Mouse (Mus musculus) retina, adult 2 months (tissue): ENCODE results near the gene Gtpbp3.
A peak's percentile ranks its signal among the peaks of the same experiment; 100 is the strongest.

Experiments
- DNase-seq: peaks from one replicate; pipeline ENCODE4 v3.0.0-alpha.2; 2012; ENCODE audit warnings: low read depth, low spot score

Gene Gtpbp3

GRCm38 (mm10) chr8:71469411-71469810 is 18.5 kb upstream of the Gtpbp3 start:
- no peak for DNase-seq

- no peak for DNase-seq
Observed at GRCm38 (mm10) chr8:71470146-71470912, 17.6 kb upstream of the Gtpbp3 start.

DNA sequence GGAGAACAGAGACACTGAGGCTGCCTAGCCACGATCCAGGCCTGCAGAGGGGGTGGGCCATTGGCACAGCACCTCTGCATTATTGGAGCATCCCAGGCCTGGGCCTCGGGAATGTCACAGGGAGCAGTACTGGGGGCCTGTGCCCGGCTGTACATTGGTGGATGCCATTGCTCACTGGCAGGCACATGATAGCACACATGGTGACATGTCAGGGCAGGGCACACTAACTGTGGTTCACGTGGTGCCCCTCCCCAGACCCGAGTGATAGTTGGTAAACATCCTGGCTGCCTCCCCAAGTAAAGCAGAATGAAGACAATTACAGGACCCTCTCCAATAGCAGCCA is 17.0 kb upstream of the Gtpbp3 start:
- no peak for DNase-seq

GRCm38 (mm10) chr8:71471861-71472260 is 16.0 kb upstream of the Gtpbp3 start:
- no peak for DNase-seq

DNA sequence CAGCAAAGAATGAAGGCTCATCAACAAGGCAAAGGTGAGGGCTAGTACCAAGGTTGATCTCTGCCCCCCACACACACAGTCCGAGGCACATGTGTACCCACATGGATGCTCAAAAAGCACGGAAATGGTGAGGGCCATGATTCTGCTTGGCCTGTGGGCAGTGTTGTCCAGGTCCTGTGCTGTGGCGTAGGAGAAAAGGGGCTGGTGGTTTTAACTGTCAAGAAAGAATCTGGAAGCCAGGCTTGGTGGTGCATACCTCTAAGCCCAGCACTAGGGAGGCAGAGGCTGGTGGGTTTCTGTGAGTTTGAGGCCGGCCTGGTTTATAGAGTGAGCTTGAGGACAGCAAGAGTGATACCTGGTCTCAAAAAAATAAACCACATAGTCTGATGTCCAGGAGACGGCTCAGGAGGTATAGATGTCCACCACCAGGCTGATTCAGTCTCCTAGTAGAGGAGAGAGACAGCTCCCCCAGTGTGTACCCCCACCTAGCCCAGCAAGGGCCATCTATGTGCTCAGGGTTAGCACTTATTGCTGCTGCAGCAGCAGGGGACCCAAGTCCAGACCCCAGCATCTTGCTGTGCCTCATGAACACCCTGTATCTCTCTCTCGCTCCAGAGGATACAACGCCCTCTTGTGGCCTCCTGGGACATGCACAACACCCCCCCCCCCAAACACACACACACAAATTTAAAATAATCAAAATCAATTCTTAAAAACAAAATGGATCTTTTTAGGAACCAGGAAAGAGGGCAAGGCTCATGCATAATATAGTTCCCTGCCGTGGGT is 15.1 kb upstream of the Gtpbp3 start:
- no peak for DNase-seq

DNA sequence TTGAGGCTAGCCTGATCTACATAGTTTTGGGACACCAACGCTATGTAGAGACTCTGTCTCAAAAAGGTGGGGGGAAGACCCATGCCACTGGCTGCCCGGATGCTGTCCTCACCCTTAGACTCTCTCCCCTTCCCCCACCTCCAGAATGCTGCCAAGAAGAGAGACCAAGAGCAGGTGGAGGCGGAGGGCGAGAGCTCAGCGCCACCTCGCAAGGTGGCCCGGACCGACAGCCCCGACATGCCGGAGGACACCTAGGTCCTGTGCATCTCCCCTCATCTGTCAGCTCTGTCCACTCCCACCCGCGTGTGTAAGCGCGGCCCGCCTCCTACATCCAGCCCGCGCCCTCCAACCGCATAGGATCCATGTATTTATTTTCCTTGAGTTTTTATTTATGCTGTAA is 13.6 kb upstream of the Gtpbp3 start:
- no peak for DNase-seq

DNA sequence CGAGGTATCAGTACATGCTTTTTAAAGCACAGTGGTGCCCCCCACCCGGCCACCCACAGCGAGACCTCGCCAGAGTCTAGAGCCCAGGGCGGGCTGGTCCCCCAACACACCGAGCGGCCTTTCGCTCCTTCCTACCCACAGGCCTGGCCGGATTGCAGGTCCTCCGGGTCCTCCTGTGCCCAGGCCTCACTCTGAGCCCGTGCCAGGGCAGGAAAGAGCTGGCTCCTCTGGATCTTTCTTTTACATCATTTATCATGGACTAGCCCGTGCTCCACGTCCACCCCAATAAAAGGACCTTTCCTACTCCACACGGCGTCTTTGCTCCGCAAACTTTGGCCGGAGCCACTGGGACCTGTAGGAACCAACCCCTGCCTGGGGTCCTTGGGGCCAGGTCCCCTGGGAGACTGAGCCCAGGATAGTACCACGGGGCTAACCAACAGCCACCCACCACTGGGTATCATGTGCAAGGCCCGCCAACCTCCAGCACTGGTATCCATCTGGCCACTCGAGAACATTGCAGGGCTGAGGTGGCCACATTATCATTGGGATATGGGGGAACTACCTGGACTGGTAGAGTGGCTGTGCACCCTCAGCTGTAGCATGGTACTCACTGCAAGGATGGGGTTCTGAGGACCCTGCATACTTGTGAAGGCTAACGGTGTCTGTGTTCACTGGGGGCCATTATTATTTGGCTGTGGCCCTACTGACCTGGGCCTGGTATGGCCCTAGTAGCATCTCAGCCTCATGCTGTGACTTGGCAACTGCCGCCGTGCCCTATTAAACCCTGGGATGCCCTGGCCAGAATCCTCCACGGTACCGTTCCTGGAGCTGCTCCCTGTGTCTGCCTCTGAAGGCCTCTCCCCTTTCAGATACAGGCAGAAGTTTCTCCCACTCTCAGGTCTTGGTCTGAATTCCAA is 12.9 kb upstream of the Gtpbp3 start:
- no peak for DNase-seq

- DNase-seq, result no peak
Observed at GRCm38 (mm10) chr8:71475702-71476075, 12.2 kb upstream of the Gtpbp3 start.

GRCm38 (mm10) chr8:71476099-71476940 is 11.6 kb upstream of the Gtpbp3 start:
- peak; percentile 37 for DNase-seq

GRCm38 (mm10) chr8:71477196-71477845 is 10.6 kb upstream of the Gtpbp3 start:
- no peak for DNase-seq

- no peak for DNase-seq
Observed at GRCm38 (mm10) chr8:71478943-71479342, 9.0 kb upstream of the Gtpbp3 start.

GRCm38 (mm10) chr8:71483932-71484331 is 4.0 kb upstream of the Gtpbp3 start:
- no peak for DNase-seq

- DNase-seq, result no peak
Observed at GRCm38 (mm10) chr8:71484736-71485135, 3.2 kb upstream of the Gtpbp3 start.

DNA sequence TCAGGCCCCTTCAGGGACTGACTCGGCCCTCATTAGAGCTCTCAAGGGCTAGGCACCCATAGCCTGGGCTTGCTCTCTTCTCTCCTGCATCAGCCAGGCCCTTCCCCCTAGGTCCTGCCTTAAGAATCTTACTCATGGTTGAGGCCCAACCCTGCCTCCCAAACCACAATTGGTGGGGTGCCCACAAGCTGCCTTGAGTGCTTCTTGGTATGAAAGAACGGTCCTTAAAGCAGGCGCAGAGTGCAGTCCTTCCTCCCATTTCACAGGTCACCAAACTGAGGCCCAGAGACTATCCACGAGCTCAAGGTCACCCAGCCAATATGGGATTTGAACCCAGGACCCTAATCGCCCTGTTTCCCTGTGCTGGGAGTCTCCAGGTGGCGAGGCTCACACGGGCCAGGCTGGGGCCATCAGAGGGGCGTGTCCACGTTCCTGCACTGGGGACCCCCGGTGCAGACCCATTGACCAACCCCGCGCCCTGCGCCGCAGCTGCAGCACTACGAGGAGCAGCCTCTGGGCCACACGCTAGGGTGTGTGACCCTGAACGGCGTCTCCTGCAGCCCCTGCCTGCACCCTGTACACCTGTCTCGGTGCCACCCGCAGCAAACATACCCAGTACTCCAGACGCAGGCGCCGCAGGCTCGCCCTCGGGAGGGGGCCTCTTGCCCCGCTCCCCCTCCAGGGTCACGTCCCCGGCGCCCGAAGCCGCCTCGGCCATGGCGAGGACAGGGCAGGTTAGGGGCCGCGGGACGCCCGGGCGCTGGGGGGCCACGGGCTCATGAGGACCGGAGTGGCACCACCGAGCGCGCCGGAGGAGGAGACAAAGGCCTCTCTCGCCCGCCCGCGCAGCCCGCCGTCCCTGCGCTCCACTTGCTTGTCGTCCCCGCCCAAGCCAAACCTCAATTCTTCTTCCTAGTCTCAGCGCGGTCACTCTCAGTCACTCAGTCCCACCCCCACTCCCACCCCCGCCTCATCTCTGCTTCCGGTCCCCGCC is 2.5 kb upstream of the Gtpbp3 start, which contains the start of gene Ano8:
Ano8 (minus strand) TSS at position 822 of the 994 bp plus-strand sequence.
- DNase-seq, result peak; percentile 79

DNA sequence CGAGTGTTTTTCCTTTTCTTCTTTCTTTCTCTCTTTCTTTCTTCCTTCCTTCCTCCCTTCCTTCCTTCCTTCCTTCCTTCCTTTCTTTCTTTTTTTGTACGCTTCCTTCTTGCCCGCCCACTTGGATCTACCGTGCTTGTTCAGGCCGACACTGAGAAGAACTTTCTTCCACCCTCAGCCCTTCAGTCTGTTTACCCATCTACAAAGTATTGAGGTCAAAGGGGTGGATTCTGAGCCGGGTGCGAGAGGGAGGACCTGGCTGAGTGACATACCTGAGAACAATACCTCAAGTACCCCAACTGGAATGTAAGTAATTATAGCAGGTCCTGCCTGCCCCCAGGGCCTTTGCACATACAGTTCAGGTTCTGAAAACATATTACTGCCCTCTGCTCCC is 1.8 kb upstream of the Gtpbp3 start:
- DNase-seq, result no peak

DNA sequence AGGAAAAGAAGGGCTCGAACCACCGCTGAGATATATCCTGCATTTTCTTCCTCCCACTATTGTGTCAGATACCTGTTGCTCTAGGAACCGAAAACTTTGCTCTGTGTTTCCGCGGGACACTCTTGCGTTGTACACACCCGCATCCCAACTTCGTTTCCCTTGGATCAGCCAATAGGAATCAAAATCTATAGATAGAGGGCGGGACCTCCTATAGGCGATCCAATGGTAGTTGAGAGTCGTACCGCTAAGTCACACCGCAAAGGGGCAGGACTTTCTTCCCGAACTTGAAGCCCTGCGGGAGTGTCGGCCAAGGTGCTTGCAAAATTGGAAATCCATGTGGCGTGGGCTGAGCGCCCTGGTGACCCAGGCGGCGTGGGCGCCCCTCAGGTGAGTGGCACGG is 551 bp downstream of the Gtpbp3 start:
- DNase-seq, result peak; percentile 96

GRCm38 (mm10) chr8:71495039-71495438 is 7.1 kb downstream of the Gtpbp3 start:
- peak; percentile 48 for DNase-seq

- DNase-seq, result no peak
Observed at GRCm38 (mm10) chr8:71495811-71496210, 7.9 kb downstream of the Gtpbp3 start.

GRCm38 (mm10) chr8:71496481-71496880 is 8.6 kb downstream of the Gtpbp3 start:
- DNase-seq, result no peak
